Mouse (Mus musculus) neural tube, embryonic 13.5 days (tissue): ENCODE measurements around the gene Gnpat. TPM values are rescaled to one million over a fixed set of nuclear protein-coding genes. Genes with fewer than 3 reads are reported as not detected.

Experiments
- ATAC-seq: fragments of 200-750 bp; cut with Nextera tagmentation; 2 replicates; pipeline ENCODE4 v1.8.0; 2017; ENCODE audit warnings: low read depth, mild to moderate bottlenecking, moderate TSS enrichment, moderate library complexity
- H3K27ac ChIP-seq: fragments of 300-500 bp; sonication (generic); replicated peaks from 2 replicates; pipeline ENCODE4 v1.5.1; 2015; ENCODE audit warnings: moderate library complexity, mild to moderate bottlenecking, inconsistent platforms
- H3K27me3 ChIP-seq: fragments of 300-500 bp; sonication (generic); 2 replicates; pipeline ENCODE4 v1.6.1; 2015; ENCODE audit warnings: mild to moderate bottlenecking, inconsistent platforms
- H3K36me3 ChIP-seq: fragments of 300-500 bp; sonication (generic); 2 replicates; pipeline ENCODE4 v1.6.1; 2015; ENCODE audit warnings: mild to moderate bottlenecking, inconsistent platforms
- H3K4me1 ChIP-seq: fragments of 300-500 bp; sonication (generic); replicated peaks from 2 replicates; pipeline ENCODE4 v1.6.1; 2015; ENCODE audit warnings: inconsistent platforms
- H3K4me2 ChIP-seq: fragments of 300-500 bp; sonication (generic); 2 replicates; pipeline ENCODE4 v1.6.1; 2015; ENCODE audit warnings: inconsistent platforms, mild to moderate bottlenecking, moderate library complexity
- H3K4me3 ChIP-seq: fragments of 300-500 bp; sonication (generic); 2 replicates; pipeline ENCODE4 v1.5.1; 2015; ENCODE audit warnings: mild to moderate bottlenecking, inconsistent platforms
- H3K9ac ChIP-seq: fragments of 300-500 bp; sonication (generic); 2 replicates; pipeline ENCODE4 v1.6.1; 2015; ENCODE audit warnings: moderate library complexity, mild to moderate bottlenecking, inconsistent platforms
- H3K9me3 ChIP-seq: fragments of 300-500 bp; sonication (generic); 2 replicates; pipeline ENCODE4 v1.6.1; 2016; ENCODE audit warnings: inconsistent platforms
- WGBS: fragments of 180-500 bp; shearing (Covaris S2); methylation state at CpG from one replicate; pipeline ENCODE4 v1.1.7; 2015; 5-methylcytosine and 5-hydroxymethylcytosine counted together
- polyA plus RNA-seq: library from polyadenylated mRNA; unstranded; fragments of >200 nt; fragmentation: Nextera tagmentation; extraction: Ambion mirVana; gene quantifications from 2 replicates; pipeline ENCODE4 v1.2.1, GENCODE M21; 2015

The Gnpat gene
- 80.4 and 82.9 TPM in 2 replicates for polyA plus RNA-seq

DNA sequence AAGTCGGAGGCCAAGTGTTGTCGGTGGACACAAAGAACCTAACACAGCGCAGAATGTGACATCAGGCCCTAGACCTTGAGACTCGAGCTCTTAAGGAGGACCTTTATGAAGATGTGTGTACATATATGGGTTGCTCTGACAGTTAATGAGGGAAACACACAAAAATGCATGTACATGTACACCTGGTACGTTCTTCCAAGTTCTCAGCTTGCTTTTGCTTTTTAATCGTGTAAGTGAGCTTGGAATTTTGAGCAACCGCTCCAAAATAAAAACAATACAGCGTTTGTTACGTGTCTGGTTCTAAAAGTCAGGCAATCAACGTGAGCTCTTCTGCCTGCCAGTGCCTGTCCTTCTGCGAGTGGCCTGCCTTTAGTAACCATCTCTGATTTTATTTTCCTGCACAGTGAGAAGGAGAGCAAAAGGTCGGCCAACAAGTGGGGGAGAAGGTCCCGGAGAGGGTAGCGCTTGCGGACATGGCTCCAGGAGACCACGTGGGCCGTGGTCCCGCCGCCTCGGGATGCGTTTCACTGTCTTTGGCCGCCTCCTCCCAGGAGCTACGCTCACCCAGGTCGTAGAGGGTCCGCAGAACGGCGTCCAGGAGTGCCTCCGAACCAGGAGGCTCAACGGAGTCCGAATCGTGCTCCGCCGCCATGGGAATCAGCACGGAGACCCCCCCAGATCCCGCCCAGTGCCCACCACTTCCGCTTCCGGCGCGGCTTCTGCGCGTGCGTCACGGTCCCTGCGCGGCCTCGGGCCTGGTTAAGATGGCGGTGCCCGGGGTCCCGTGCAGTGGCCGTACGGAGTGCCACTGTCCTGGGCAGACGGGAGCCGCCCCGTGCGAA, at the start of gene Gnpat, which contains the start of gene 2810004N23Rik:
TSS of gene Gnpat (plus strand) at position 713 of the 842 bp plus-strand sequence.
TSS of gene 2810004N23Rik (minus strand) at position 800 of the 842 bp plus-strand sequence.
- Histone ChIP-seq H3K36me3 (peaks cover 33% of the 10 kb centered on the region), H3K4me2 (peak within 1 kb of the TSS; percentile 86), H3K27me3 (no peaks in the 10 kb centered on the region), H3K9me3 (no peaks in the 10 kb centered on the region), H3K4me1 (peaks cover 30% of the 10 kb centered on the region), H3K27ac (peak within 1 kb of the TSS; percentile 92), H3K9ac (peak within 1 kb of the TSS; percentile 93), H3K4me3 (peak within 1 kb of the TSS; percentile 75)
- 2% methylated on average over 55 of the region's 55 CpGs for WGBS
- peak; percentile 98 for ATAC-seq

GRCm38 (mm10) chr8:124813326-124813725, 49.5 kb upstream of the Gnpat start:
- Histone ChIP-seq H3K36me3 (peaks cover 35% of the 10 kb centered on the region), H3K4me3 (no peak overlapping the region), H3K4me1 (peaks cover 18% of the 10 kb centered on the region), H3K9ac (no peak overlapping the region), H3K27ac (no peak overlapping the region), H3K9me3 (no peaks in the 10 kb centered on the region), H3K4me2 (no peak overlapping the region), H3K27me3 (peaks cover under 1% of the 10 kb centered on the region; the same call in 1 of the 2 replicates)
- WGBS, result 89% methylated on average over 4 of the region's 4 CpGs
- ATAC-seq, result no peak

DNA sequence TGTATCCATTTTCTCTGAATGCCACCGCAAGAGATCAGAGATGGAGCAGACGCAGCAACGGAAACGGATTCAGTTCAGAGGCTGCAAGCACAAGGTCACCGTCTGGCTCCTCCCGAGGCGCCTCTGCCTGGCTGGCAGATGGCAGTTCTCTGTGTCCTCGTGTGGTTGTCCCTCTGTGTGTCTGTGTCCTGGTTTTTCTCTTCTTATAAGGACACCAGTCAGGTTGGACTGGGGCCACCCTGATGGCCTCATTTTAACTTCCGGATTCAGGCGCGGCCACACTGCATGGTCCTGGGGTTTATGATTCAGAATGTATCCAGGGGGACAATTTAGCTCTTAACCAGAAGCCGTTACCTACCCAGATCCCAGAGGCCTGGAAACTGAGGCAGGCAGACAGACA, 47.0 kb upstream of the Gnpat start:
- no peak overlapping the region for H3K4me3 ChIP-seq
- peaks cover 10% of the 10 kb centered on the region for H3K27me3 ChIP-seq
- no peak overlapping the region for H3K9ac ChIP-seq
- H3K9me3 ChIP-seq, result no peaks in the 10 kb centered on the region
- 86% methylated on average over 12 of the region's 12 CpGs for WGBS
- H3K4me1 ChIP-seq, result peaks cover 6% of the 10 kb centered on the region
- ATAC-seq, result no peak
- H3K27ac ChIP-seq, result no peak overlapping the region
- H3K36me3 ChIP-seq, result peaks cover 56% of the 10 kb centered on the region
- no peak overlapping the region for H3K4me2 ChIP-seq

DNA sequence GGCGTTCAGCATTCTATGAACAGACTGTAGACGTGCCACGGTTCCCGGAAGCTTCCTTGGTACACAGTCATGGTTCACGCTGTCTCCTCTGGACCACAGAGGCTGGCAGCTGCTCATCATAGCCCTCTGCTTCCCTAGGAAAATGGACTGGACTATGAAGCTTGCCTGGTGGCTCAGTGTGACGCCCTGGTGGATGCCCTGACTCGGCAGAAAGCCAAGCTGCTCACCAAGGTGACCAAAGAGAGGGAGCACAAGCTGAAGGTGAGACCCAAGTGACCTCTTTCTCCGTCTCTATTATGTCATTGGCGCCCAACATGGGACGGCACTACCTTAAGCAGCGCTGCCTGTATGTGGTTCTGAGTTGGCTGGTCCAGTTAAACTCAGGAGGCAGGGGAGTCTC, 46.0 kb upstream of the Gnpat start:
- no peaks in the 10 kb centered on the region for H3K9me3 ChIP-seq
- H3K4me2 ChIP-seq, result no peak overlapping the region
- WGBS, result 89% methylated on average over 11 of the region's 11 CpGs
- peaks cover 61% of the 10 kb centered on the region for H3K36me3 ChIP-seq
- no peak overlapping the region for H3K9ac ChIP-seq
- H3K4me3 ChIP-seq, result no peak overlapping the region
- no peaks in the 10 kb centered on the region for H3K4me1 ChIP-seq
- peaks cover 10% of the 10 kb centered on the region for H3K27me3 ChIP-seq
- H3K27ac ChIP-seq, result no peak overlapping the region
- no peak for ATAC-seq

GRCm38 (mm10) chr8:124817361-124817760, 45.5 kb upstream of the Gnpat start:
- Histone ChIP-seq H3K4me2 (no peak overlapping the region), H3K27ac (no peak overlapping the region), H3K4me1 (no peaks in the 10 kb centered on the region), H3K27me3 (peaks cover 10% of the 10 kb centered on the region), H3K9ac (no peak overlapping the region), H3K4me3 (no peak overlapping the region), H3K9me3 (no peaks in the 10 kb centered on the region), H3K36me3 (peaks cover 66% of the 10 kb centered on the region)
- ATAC-seq, result no peak
- 96% methylated on average over 3 of the region's 3 CpGs for WGBS

DNA sequence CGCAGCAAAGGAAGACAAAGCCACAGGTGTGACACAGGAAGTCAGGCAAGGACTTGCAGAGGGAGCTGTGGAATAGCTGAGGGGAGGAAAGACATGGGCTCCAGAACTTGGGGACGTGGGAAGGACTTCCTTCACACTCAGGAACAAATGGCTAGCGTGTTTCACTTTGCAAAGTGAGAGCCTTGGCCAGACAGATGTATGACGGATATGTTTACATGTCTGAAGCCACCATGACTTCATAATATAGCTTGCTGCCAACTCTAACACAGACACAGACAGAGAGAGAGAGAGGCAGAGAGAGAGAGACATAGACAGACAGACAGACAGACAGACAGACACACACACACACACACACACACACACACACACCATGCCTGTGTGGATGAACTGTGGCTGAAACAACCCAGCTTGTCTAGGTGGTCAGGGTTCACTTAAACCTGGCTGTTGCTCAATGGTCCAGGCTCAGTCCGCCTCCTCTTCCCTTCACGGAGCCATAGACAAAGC, 43.2 kb upstream of the Gnpat start:
- Histone ChIP-seq H3K36me3 (peaks cover 89% of the 10 kb centered on the region), H3K9ac (no peak overlapping the region), H3K27me3 (peaks cover 10% of the 10 kb centered on the region), H3K27ac (no peak overlapping the region), H3K4me2 (no peak overlapping the region), H3K4me1 (no peaks in the 10 kb centered on the region), H3K9me3 (no peaks in the 10 kb centered on the region), H3K4me3 (no peak overlapping the region)
- no peak for ATAC-seq
- 81% methylated on average over 6 of the region's 6 CpGs for WGBS

- WGBS, result 79% methylated on average over 11 of the region's 11 CpGs
- no peak for ATAC-seq
- Histone ChIP-seq H3K27ac (no peak overlapping the region), H3K9me3 (no peaks in the 10 kb centered on the region), H3K4me1 (no peaks in the 10 kb centered on the region), H3K4me2 (no peak overlapping the region), H3K4me3 (no peak overlapping the region), H3K9ac (no peak overlapping the region), H3K36me3 (peaks cover 89% of the 10 kb centered on the region), H3K27me3 (peaks cover 10% of the 10 kb centered on the region)
These were observed 42.7 kb upstream of the Gnpat start for GRCm38 (mm10) chr8:124820125-124820524.

DNA sequence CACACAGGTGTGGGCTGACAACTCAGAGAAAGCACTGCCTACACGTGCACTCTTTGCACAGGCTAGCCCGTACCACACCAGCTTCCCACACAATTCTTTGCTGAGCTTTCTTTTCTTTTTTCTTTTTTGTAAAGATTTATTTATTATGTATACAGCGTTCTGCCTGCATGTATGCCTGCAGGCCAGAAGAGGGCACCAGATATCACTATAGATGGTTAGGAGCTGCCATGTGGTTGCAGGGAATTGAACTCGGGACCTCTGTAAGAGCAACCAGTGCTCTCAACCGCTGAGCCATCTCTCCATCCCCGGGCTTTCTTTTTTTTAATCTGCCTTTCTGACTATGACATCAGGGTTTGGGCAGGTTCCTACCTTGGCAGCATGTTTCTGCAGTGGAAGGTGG, 39.3 kb upstream of the Gnpat start:
- H3K9ac ChIP-seq, result no peak overlapping the region
- no peak for ATAC-seq
- 79% methylated on average over 6 of the region's 6 CpGs for WGBS
- H3K4me2 ChIP-seq, result no peak overlapping the region
- H3K36me3 ChIP-seq, result peaks cover 75% of the 10 kb centered on the region
- no peaks in the 10 kb centered on the region; the same call in 1 of the 2 replicates for H3K4me1 ChIP-seq
- H3K4me3 ChIP-seq, result no peak overlapping the region
- H3K9me3 ChIP-seq, result no peaks in the 10 kb centered on the region
- H3K27ac ChIP-seq, result no peak overlapping the region
- peaks cover 7% of the 10 kb centered on the region for H3K27me3 ChIP-seq

GRCm38 (mm10) chr8:124826658-124827057, 36.2 kb upstream of the Gnpat start:
- no peaks in the 10 kb centered on the region; the same call in 1 of the 2 replicates for H3K4me1 ChIP-seq
- H3K9ac ChIP-seq, result no peak overlapping the region
- H3K27ac ChIP-seq, result 0 out of 2 replicates have a peak overlapping the region, but pooled peaks have one; percentile 28
- no peaks in the 10 kb centered on the region for H3K9me3 ChIP-seq
- 23% methylated on average over 7 of the region's 7 CpGs for WGBS
- ATAC-seq, result no peak
- H3K36me3 ChIP-seq, result peaks cover 80% of the 10 kb centered on the region
- H3K27me3 ChIP-seq, result no peaks in the 10 kb centered on the region; the same call in 1 of the 2 replicates
- no peak overlapping the region for H3K4me2 ChIP-seq
- H3K4me3 ChIP-seq, result no peak overlapping the region

- Histone ChIP-seq H3K36me3 (peaks cover 77% of the 10 kb centered on the region), H3K27me3 (no peaks in the 10 kb centered on the region; the same call in 1 of the 2 replicates), H3K9ac (no peak overlapping the region), H3K4me1 (no peaks in the 10 kb centered on the region; the same call in 1 of the 2 replicates), H3K4me3 (no peak overlapping the region), H3K27ac (no peak overlapping the region), H3K9me3 (no peaks in the 10 kb centered on the region), H3K4me2 (no peak overlapping the region)
- peak; percentile 57 for ATAC-seq
- 2% methylated on average over 5 of the region's 5 CpGs for WGBS
These were observed 35.4 kb upstream of the Gnpat start for GRCm38 (mm10) chr8:124827387-124827786.

GRCm38 (mm10) chr8:124828561-124829240, 34.1 kb upstream of the Gnpat start:
- ATAC-seq, result 0 out of 2 replicates have a peak, but pooled peaks have one; percentile 11
- no peak overlapping the region for H3K4me2 ChIP-seq
- H3K4me3 ChIP-seq, result no peak overlapping the region
- peaks cover 64% of the 10 kb centered on the region for H3K36me3 ChIP-seq
- no peaks in the 10 kb centered on the region; the same call in 1 of the 2 replicates for H3K4me1 ChIP-seq
- H3K9ac ChIP-seq, result no peak overlapping the region
- WGBS, result 79% methylated on average over 24 of the region's 24 CpGs
- no peak overlapping the region for H3K27ac ChIP-seq
- no peaks in the 10 kb centered on the region for H3K9me3 ChIP-seq
- H3K27me3 ChIP-seq, result no peaks in the 10 kb centered on the region; the same call in 1 of the 2 replicates

DNA sequence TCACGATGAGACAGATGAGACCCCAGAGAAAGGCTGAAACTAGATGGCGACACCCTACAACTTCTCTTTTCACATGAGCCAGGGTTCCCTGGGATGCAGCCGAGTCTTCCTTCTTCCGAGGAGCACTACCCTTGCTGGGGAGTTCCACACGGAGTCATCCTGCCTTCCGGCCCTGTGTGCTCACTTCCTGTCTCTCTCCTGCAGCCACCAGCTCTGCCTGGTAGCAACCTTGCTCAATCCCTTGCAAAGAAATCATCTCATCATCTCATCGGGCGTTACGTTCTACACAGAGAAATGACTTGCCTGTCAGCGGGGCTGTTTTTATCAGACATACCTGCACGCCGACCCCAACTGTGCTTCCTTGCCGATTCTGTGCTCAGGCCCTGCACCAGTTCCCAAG, 32.8 kb upstream of the Gnpat start:
- H3K9ac ChIP-seq, result no peak overlapping the region
- 80% methylated on average over 13 of the region's 13 CpGs for WGBS
- no peak overlapping the region for H3K4me2 ChIP-seq
- peaks cover 50% of the 10 kb centered on the region for H3K36me3 ChIP-seq
- H3K27me3 ChIP-seq, result no peaks in the 10 kb centered on the region; the same call in 1 of the 2 replicates
- no peaks in the 10 kb centered on the region for H3K9me3 ChIP-seq
- ATAC-seq, result no peak
- peaks cover 4% of the 10 kb centered on the region; the same call in 1 of the 2 replicates for H3K4me1 ChIP-seq
- H3K4me3 ChIP-seq, result no peak overlapping the region
- no peak overlapping the region for H3K27ac ChIP-seq
